Mouse (Mus musculus): ENCODE data around the gene Mogs. TPM values are rescaled to one million over a fixed set of nuclear protein-coding genes. Genes with fewer than 3 reads are reported as not detected.
A peak's percentile ranks its signal among the peaks of the same experiment; 100 is the strongest.

Mogs gene
- polyA plus RNA-seq (2015; fragmentation: Nextera tagmentation; extraction: Ambion mirVana) = 21.4 and 21.5 TPM in 2 replicates

GRCm38 (mm10) chr6:83115011-83115671 lies at the start of gene Mogs:
Mogs (plus strand) TSS chr6:83115496.
- ATAC-seq = peak; percentile 94
- 2% methylated on average over 51 of the region's 58 CpGs for WGBS (ENCODE audit: insufficient replicate concordance)

GRCm38 (mm10) chr6:83065995-83066394 lies 49.3 kb upstream of the Mogs start:
- Histone ChIP-seq H3K4me2 (ENCODE audit: low read depth, low read length) (no peak overlapping the region), H3K4me3 (ENCODE audit: low read depth, low read length) (no peak overlapping the region), H3K4me1 (ENCODE audit: insufficient read depth) (peaks cover 10% of the 10 kb centered on the region), H3K27me3 (ENCODE audit: insufficient read depth, low read length) (peaks cover 88% of the 10 kb centered on the region), H3K9me3 (ENCODE audit: low read length) (no peaks in the 10 kb centered on the region), H3K27ac (ENCODE audit: low read depth) (no peak overlapping the region), H3K36me3 (replicated peaks; ENCODE audit: insufficient read depth, low read length) (no peaks in the 10 kb centered on the region), H3K9ac (replicated peaks) (no peak overlapping the region)
- WGBS (ENCODE audit: insufficient replicate concordance) = 34% methylated on average over 8 of the region's 8 CpGs
- ATAC-seq (no peak), DNase-seq (no peak)
- no peak for TF ChIP-seq CTCF (IDR thresholded peaks at IDR 0.05; ENCODE audit: low read depth)
- TF ChIP-seq EP300 (IDR thresholded peaks at IDR 0.05; ENCODE audit: low read depth) = no peak

More at GRCm38 (mm10) chr6:83115011-83115671, at the start of gene Mogs:
- peaks cover 22% of the 10 kb centered on the region for H3K4me1 ChIP-seq (ENCODE audit: insufficient read depth)
- H3K27ac ChIP-seq (ENCODE audit: low read depth) = peak within 1 kb of the TSS; percentile 80
- H3K9me3 ChIP-seq (ENCODE audit: low read length) = no peaks in the 10 kb centered on the region
- H3K4me3 ChIP-seq (ENCODE audit: low read depth, low read length) = peak within 1 kb of the TSS; percentile 57
- DNase-seq = peak; percentile 97
- peaks cover 17% of the 10 kb centered on the region for H3K36me3 ChIP-seq (replicated peaks; ENCODE audit: insufficient read depth, low read length)
- no peaks in the 10 kb centered on the region for H3K27me3 ChIP-seq (ENCODE audit: insufficient read depth, low read length)
- H3K9ac ChIP-seq (replicated peaks) = peak within 1 kb of the TSS; percentile 85
- peak within 1 kb of the TSS; percentile 98 for H3K4me2 ChIP-seq (ENCODE audit: low read depth, low read length)
- peak; percentile 65 for TF ChIP-seq CTCF (IDR thresholded peaks at IDR 0.05; ENCODE audit: low read depth)
- TF ChIP-seq EP300 (IDR thresholded peaks at IDR 0.05; ENCODE audit: low read depth) = no peak

- no peak for TF ChIP-seq EP300 (IDR thresholded peaks at IDR 0.05; ENCODE audit: low read depth)
- no peak for TF ChIP-seq CTCF (IDR thresholded peaks at IDR 0.05; ENCODE audit: low read depth)
- Histone ChIP-seq H3K4me2 (ENCODE audit: low read depth, low read length) (no peak overlapping the region), H3K9ac (replicated peaks) (no peak overlapping the region), H3K9me3 (ENCODE audit: low read length) (no peaks in the 10 kb centered on the region), H3K27me3 (ENCODE audit: insufficient read depth, low read length) (peaks cover 92% of the 10 kb centered on the region), H3K36me3 (replicated peaks; ENCODE audit: insufficient read depth, low read length) (no peaks in the 10 kb centered on the region), H3K27ac (ENCODE audit: low read depth) (no peak overlapping the region), H3K4me3 (ENCODE audit: low read depth, low read length) (no peak overlapping the region), H3K4me1 (ENCODE audit: insufficient read depth) (peaks cover 10% of the 10 kb centered on the region)
- 33% methylated on average over 6 of the region's 6 CpGs for WGBS (ENCODE audit: insufficient replicate concordance)
- no peak for ATAC-seq
- no peak for DNase-seq
Observed at GRCm38 (mm10) chr6:83066441-83066840, 48.9 kb upstream of the Mogs start.

- Histone ChIP-seq H3K9ac (replicated peaks) (no peak overlapping the region), H3K4me2 (ENCODE audit: low read depth, low read length) (peak overlapping the region; percentile 62), H3K27ac (ENCODE audit: low read depth) (no peak overlapping the region), H3K9me3 (ENCODE audit: low read length) (no peaks in the 10 kb centered on the region), H3K36me3 (replicated peaks; ENCODE audit: insufficient read depth, low read length) (no peaks in the 10 kb centered on the region), H3K4me3 (ENCODE audit: low read depth, low read length) (peak overlapping the region; percentile 26), H3K4me1 (ENCODE audit: insufficient read depth) (peaks cover 10% of the 10 kb centered on the region), H3K27me3 (ENCODE audit: insufficient read depth, low read length) (peaks cover 100% of the 10 kb centered on the region)
- ATAC-seq = no peak
- DNase-seq = no peak
- 20% methylated on average over 8 of the region's 8 CpGs for WGBS (ENCODE audit: insufficient replicate concordance)
- TF ChIP-seq EP300 (IDR thresholded peaks at IDR 0.05; ENCODE audit: low read depth) = no peak
- no peak for TF ChIP-seq CTCF (IDR thresholded peaks at IDR 0.05; ENCODE audit: low read depth)
Observed at GRCm38 (mm10) chr6:83068221-83068620, 47.1 kb upstream of the Mogs start.

GRCm38 (mm10) chr6:83068706-83069487 lies 46.4 kb upstream of the Mogs start:
- peak overlapping the region; percentile 26 for H3K4me3 ChIP-seq (ENCODE audit: low read depth, low read length)
- DNase-seq (no peak), ATAC-seq (peak; percentile 16; the same call in 1 of the 2 replicates)
- H3K36me3 ChIP-seq (replicated peaks; ENCODE audit: insufficient read depth, low read length) = no peaks in the 10 kb centered on the region
- TF ChIP-seq CTCF (IDR thresholded peaks at IDR 0.05; ENCODE audit: low read depth) (no peak), EP300 (IDR thresholded peaks at IDR 0.05; ENCODE audit: low read depth) (no peak)
- peak overlapping the region; percentile 62 for H3K4me2 ChIP-seq (ENCODE audit: low read depth, low read length)
- H3K27ac ChIP-seq (ENCODE audit: low read depth) = no peak overlapping the region
- no peaks in the 10 kb centered on the region for H3K9me3 ChIP-seq (ENCODE audit: low read length)
- WGBS (ENCODE audit: insufficient replicate concordance) = 3% methylated on average over 74 of the region's 81 CpGs
- H3K4me1 ChIP-seq (ENCODE audit: insufficient read depth) = peaks cover 10% of the 10 kb centered on the region
- H3K9ac ChIP-seq (replicated peaks) = no peak overlapping the region
- H3K27me3 ChIP-seq (ENCODE audit: insufficient read depth, low read length) = peaks cover 99% of the 10 kb centered on the region

Data from liver, postnatal 0 days (tissue).